Mouse (Mus musculus): ENCODE measurements at regions not wholly inside any gene's neighbourhood (a gene's known extent, or its start where the extent isn't known, plus 50 kb on each side); places are given as distances from the start of the nearest gene placed in this dataset.

DNA sequence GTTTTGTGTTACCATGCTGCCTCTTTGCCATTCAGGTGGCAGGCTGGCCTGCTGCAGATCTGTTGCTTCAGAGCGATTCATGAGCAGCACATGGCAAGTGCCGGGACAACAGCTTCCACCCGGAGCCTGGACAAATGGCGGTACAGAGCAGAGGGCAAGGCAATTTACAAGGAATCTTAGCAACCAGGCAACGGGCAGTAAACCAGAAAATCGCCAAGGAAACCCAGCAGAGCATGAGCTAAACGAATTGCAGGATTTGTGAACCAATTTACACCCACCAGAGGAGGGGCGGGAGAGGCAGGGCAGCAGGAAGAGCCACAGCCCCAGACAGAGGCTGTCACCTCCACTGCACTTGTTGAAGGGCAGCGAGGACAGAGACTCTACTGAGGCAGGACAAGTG lies 60.5 kb upstream of the Loxl4 start:
- peak; percentile 43 for DNase-seq

DNA sequence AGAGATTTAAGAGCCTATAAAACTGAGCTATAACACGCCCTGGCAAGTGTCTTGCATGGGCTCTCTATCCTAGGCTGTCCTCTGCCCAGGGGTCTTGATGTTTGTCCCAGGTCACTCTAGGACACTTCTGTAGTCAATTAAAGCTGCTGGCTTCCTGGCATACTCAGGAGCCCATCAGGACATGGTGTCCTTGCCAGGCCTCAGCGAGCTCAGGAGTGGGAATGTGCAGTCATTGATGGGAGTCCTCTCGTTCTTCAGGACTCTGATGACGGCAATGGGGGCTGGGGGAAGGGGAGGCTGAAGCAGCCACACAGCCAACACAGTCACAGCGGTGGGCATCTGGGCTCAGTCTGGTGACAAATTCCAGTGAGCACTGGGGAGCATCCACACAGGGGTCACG lies 57.3 kb upstream of the Loxl4 start:
- no peak for DNase-seq

DNA sequence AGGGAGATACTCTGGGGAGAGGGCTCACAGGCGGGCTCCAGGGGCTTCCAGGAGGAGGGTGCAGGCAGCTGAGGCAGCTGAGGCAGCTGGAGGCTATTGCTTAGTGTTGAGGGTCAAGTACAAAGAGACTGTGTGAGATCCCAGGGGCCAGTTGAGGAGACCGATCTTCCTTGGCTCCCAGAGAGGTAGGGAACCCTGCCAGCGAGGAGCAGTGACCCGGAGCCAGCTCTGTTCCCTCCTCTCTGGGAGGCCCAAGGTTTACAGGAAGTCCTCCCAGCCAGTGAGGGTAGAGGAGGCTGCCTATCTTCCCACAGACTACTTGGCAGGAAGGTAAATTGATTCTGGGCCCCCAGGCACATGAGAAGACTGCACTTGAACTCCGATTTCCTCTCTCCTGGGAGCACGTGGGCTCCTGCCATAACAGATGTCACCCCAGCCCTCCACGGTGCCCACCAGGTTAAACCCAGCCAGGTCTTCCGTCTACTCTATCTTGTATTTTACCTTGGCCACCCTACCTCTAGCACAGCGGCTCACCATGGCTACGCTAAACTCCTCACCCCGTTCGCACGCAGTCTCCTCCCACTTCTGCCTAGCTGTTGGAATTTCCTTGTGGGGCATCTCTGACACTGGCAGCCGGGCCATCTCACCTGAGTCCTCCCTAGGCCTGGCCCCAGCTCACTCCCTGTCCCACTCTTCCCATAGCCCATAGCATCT lies 55.9 kb upstream of the Loxl4 start:
- peak; percentile 89 for DNase-seq

DNA sequence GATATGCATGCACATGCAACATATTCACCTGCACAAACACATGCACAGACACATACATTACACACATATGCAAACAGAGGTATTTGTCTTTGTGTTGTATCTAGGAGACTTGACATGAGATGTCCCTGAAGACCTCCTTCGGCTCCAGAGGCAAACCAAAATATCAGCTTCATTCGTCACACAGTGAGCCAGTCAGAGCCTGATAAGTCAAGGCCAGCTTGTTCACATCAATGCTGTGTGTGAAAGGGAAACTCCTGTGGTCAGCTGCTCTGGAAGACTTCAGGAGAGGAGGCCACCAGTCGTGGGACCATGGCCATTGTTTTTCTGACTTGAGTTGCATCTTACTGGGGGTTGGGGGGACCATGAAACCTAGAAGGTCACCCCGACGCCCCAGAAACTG lies 54.3 kb upstream of the Loxl4 start:
- DNase-seq: no peak

Measured in kidney, adult 11 months (tissue).